Mouse (Mus musculus): ENCODE measurements around the gene Kcnj9. TPM values are rescaled to one million over a fixed set of nuclear protein-coding genes. Genes with fewer than 3 reads are reported as not detected.
A peak's percentile ranks its signal among the peaks of the same experiment; 100 is the strongest.

Gene Kcnj9
- polyA plus RNA-seq, 1 experiment: 116 TPM

GRCm38 (mm10) chr1:172311921-172312767, 17.0 kb downstream of the Kcnj9 start:
- WGBS: under 1% methylated on average over 49 of the region's 55 CpGs
- peak; percentile 59 for TF ChIP-seq POLR2A (IDR thresholded peaks at IDR 0.05; ENCODE audit: borderline replicate concordance, insufficient read depth, low read length)
- TF ChIP-seq CTCF (IDR thresholded peaks at IDR 0.05; ENCODE audit: borderline replicate concordance, insufficient read depth, low read depth, low read length): no peak
- peak; percentile 91 to 93 for DNase-seq
- no peaks in the 10 kb centered on the region for H3K27me3 ChIP-seq (ENCODE audit: control insufficient read depth, insufficient read depth, low read length)
- peaks cover 29% of the 10 kb centered on the region for H3K4me1 ChIP-seq (ENCODE audit: control insufficient read depth, insufficient read depth, low read length)
- peak overlapping the region; percentile 92 for H3K4me3 ChIP-seq (replicated peaks; ENCODE audit: insufficient read depth, low read depth, low read length)
- H3K27ac ChIP-seq (ENCODE audit: insufficient read depth, low read length): peak overlapping the region; percentile 98

DNA sequence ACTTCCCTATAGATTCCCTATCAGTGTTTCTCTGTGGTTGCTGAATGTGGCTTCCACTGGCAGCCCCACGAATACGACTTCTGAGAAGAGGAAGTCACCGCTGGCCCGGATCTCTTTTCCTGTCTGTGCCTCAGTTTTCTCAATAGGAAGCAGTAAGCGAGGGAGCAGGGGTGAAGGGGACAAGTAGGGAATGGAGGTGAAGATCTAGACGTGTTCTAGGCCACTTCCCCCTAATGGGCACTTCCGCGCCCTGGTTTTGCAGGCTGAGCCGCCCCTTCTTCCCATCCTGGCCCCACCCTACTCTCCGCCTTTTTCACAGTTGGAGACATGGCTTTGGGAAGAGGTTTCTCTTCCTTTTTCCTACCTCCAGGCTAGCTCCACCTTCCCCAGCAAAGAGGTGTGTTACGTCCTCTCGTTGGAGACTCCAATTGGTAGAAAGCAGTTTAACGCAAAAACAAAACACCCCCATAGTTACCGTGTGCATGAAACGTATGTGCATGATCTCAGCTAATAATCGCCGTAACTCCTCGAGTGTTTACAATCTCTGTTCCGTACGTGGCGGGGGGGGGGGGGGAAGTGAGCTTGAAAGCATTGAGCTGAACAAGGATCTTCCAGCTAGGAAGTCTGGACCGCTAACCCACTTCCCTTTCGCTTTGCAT, 17.7 kb downstream of the Kcnj9 start:
- Histone ChIP-seq H3K4me3 (replicated peaks; ENCODE audit: insufficient read depth, low read depth, low read length) (peak overlapping the region; percentile 92), H3K27ac (ENCODE audit: insufficient read depth, low read length) (peak overlapping the region; percentile 98), H3K27me3 (ENCODE audit: control insufficient read depth, insufficient read depth, low read length) (no peaks in the 10 kb centered on the region), H3K4me1 (ENCODE audit: control insufficient read depth, insufficient read depth, low read length) (peaks cover 34% of the 10 kb centered on the region)
- WGBS: 4% methylated on average over 23 of the region's 23 CpGs
- no peak for TF ChIP-seq CTCF (IDR thresholded peaks at IDR 0.05; ENCODE audit: borderline replicate concordance, insufficient read depth, low read depth, low read length)
- peak; percentile 27; the same call in 1 of the 2 replicates for TF ChIP-seq POLR2A (IDR thresholded peaks at IDR 0.05; ENCODE audit: borderline replicate concordance, insufficient read depth, low read length)
- DNase-seq: peak; percentile 77 to 90

GRCm38 (mm10) chr1:172309699-172310398, 19.3 kb downstream of the Kcnj9 start:
- under 1% methylated on average over 14 of the region's 14 CpGs for WGBS
- Histone ChIP-seq H3K4me3 (replicated peaks; ENCODE audit: insufficient read depth, low read depth, low read length) (peak overlapping the region; percentile 63), H3K4me1 (ENCODE audit: control insufficient read depth, insufficient read depth, low read length) (peaks cover 27% of the 10 kb centered on the region), H3K27me3 (ENCODE audit: control insufficient read depth, insufficient read depth, low read length) (no peaks in the 10 kb centered on the region), H3K27ac (ENCODE audit: insufficient read depth, low read length) (peak overlapping the region; percentile 100)
- peak; percentile 89 to 94 for DNase-seq
- TF ChIP-seq POLR2A (IDR thresholded peaks at IDR 0.05; ENCODE audit: borderline replicate concordance, insufficient read depth, low read length): peak; percentile 41; the same call in 1 of the 2 replicates
- peak; percentile 98 for TF ChIP-seq CTCF (IDR thresholded peaks at IDR 0.05; ENCODE audit: borderline replicate concordance, insufficient read depth, low read depth, low read length)

GRCm38 (mm10) chr1:172308409-172308808, 20.7 kb downstream of the Kcnj9 start:
- TF ChIP-seq POLR2A (IDR thresholded peaks at IDR 0.05; ENCODE audit: borderline replicate concordance, insufficient read depth, low read length) (no peak), CTCF (IDR thresholded peaks at IDR 0.05; ENCODE audit: borderline replicate concordance, insufficient read depth, low read depth, low read length) (no peak)
- Histone ChIP-seq H3K27ac (ENCODE audit: insufficient read depth, low read length) (no peak overlapping the region), H3K4me3 (replicated peaks; ENCODE audit: insufficient read depth, low read depth, low read length) (no peak overlapping the region), H3K4me1 (ENCODE audit: control insufficient read depth, insufficient read depth, low read length) (peaks cover 20% of the 10 kb centered on the region), H3K27me3 (ENCODE audit: control insufficient read depth, insufficient read depth, low read length) (no peaks in the 10 kb centered on the region)
- WGBS: 100% methylated on average over 1 of the region's 1 CpGs
- peak in 1 of 2 experiments; percentile 27 for DNase-seq

- WGBS: 84% methylated on average over 10 of the region's 10 CpGs
- no peak for DNase-seq
Observed at GRCm38 (mm10) chr1:172307936-172308335, 21.2 kb downstream of the Kcnj9 start.

DNA sequence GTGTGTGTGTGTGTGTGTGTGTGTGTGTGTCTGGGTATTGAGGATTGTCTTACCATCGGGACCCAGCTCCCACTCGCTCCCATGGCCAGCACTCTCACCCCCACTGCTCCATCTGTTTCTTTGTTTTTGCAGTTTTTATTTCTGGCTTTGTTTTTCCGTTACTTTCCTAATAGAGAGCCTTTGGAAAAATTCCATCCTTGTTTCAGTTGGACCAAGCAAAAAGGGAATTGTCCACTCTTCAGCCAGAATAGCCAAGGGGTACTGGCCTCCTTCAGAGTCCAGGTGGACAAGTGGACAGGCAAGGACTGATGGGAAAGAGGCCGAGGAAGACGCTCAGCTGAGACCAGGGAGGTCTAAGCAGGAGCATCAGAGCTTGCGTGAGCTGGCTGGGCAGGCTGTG, 22.2 kb downstream of the Kcnj9 start:
- peak; percentile 50 to 60 for DNase-seq
- no peaks in the 10 kb centered on the region for H3K27me3 ChIP-seq (ENCODE audit: control insufficient read depth, insufficient read depth, low read length)
- H3K4me3 ChIP-seq (replicated peaks; ENCODE audit: insufficient read depth, low read depth, low read length): no peak overlapping the region
- peak overlapping the region; percentile 51 for H3K27ac ChIP-seq (ENCODE audit: insufficient read depth, low read length)
- H3K4me1 ChIP-seq (ENCODE audit: control insufficient read depth, insufficient read depth, low read length): peaks cover 20% of the 10 kb centered on the region
- WGBS: 5% methylated on average over 6 of the region's 6 CpGs
- TF ChIP-seq CTCF (IDR thresholded peaks at IDR 0.05; ENCODE audit: borderline replicate concordance, insufficient read depth, low read depth, low read length): no peak
- no peak for TF ChIP-seq POLR2A (IDR thresholded peaks at IDR 0.05; ENCODE audit: borderline replicate concordance, insufficient read depth, low read length)

More at GRCm38 (mm10) chr1:172307936-172308335, 21.2 kb downstream of the Kcnj9 start:
- Histone ChIP-seq H3K4me1 (ENCODE audit: control insufficient read depth, insufficient read depth, low read length) (peaks cover 20% of the 10 kb centered on the region), H3K27me3 (ENCODE audit: control insufficient read depth, insufficient read depth, low read length) (no peaks in the 10 kb centered on the region), H3K4me3 (replicated peaks; ENCODE audit: insufficient read depth, low read depth, low read length) (no peak overlapping the region), H3K27ac (ENCODE audit: insufficient read depth, low read length) (no peak overlapping the region)
- TF ChIP-seq CTCF (IDR thresholded peaks at IDR 0.05; ENCODE audit: borderline replicate concordance, insufficient read depth, low read depth, low read length) (no peak), POLR2A (IDR thresholded peaks at IDR 0.05; ENCODE audit: borderline replicate concordance, insufficient read depth, low read length) (no peak)

- no peaks in the 10 kb centered on the region for H3K27me3 ChIP-seq (ENCODE audit: control insufficient read depth, insufficient read depth, low read length)
- H3K4me3 ChIP-seq (replicated peaks; ENCODE audit: insufficient read depth, low read depth, low read length): no peak overlapping the region
- DNase-seq: no peak
- peaks cover 20% of the 10 kb centered on the region for H3K4me1 ChIP-seq (ENCODE audit: control insufficient read depth, insufficient read depth, low read length)
- no peak overlapping the region for H3K27ac ChIP-seq (ENCODE audit: insufficient read depth, low read length)
- TF ChIP-seq POLR2A (IDR thresholded peaks at IDR 0.05; ENCODE audit: borderline replicate concordance, insufficient read depth, low read length) (no peak), CTCF (IDR thresholded peaks at IDR 0.05; ENCODE audit: borderline replicate concordance, insufficient read depth, low read depth, low read length) (no peak)
- 80% methylated on average over 4 of the region's 4 CpGs for WGBS
Observed at GRCm38 (mm10) chr1:172306196-172306595, 22.9 kb downstream of the Kcnj9 start.
